Mouse (Mus musculus): ENCODE data around the gene Krt39.

DNA sequence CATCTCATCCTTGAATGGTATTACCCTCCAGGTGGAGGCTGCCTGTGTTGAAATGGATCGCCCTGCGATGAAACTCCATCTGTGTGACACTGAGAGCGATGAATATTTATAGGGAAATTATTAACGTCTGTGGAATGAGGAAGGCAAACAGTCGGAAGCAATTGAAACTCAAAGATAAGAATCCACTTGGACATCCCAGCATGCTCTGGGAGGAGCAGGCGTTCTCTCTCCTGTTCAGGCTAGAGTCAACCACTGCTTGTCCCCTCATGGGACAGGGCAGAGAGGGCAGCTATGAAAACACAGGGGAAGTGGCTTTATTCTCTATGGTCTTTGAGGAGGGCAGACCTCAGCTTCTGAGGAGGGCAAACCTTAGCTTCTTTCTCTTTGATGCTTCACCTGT, 47.7 kb downstream of the Krt39 start:
- TF ChIP-seq POLR2A (IDR thresholded peaks at IDR 0.05; ENCODE audit: extremely low read depth, insufficient read depth, low read length) (no peak), CTCF (IDR thresholded peaks at IDR 0.05; ENCODE audit: extremely low read depth, insufficient read depth, low read length) (no peak)

Measured in cortical plate, adult 2 months (tissue).